Mouse (Mus musculus): Measurements from ENCODE around the gene Ank3.

DNA sequence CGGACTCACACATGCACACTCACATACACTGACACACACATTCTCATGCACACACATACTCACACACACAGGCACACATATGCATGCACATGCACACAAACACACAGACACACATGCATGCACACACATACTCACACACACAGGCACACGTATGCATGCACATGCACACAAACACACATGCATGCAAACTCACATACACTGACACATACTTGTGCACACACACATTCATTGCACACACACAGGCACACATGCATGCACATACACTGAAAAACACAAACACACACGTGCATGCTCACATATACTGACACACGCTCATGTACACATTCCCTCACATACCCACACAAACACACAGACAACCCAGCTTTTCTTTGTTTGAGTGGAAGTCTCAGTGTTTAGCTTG is 157.0 kb downstream of the Ank3 start:
- TF ChIP-seq CTCF (IDR thresholded peaks at IDR 0.05; ENCODE audit: low read depth) (no peak), EP300 (IDR thresholded peaks at IDR 0.05; ENCODE audit: low read depth) (no peak)
